Mouse (Mus musculus) spleen, adult 2 months (tissue): ENCODE results near the gene Shroom2. TPM values are rescaled to one million over a fixed set of nuclear protein-coding genes. Genes with fewer than 3 reads are reported as not detected.

Source experiments
- DNase-seq, 2 experiments: peaks; one replicate each; pipeline versions ENCODE4 v3.0.0 to v3.0.0-alpha.2; 2012 to 2021; ENCODE audit warnings: low spot score in 2 of 2, low read depth in 1 of 2
- H3K27ac ChIP-seq: fragments of 200-500 bp; 2 replicates; pipeline ENCODE4 v1.5.1; 2012; ENCODE audit warnings: low read length, inconsistent platforms; ENCODE audit not compliant: insufficient read depth
- H3K27me3 ChIP-seq: fragments of 200-500 bp; 2 replicates; pipeline ENCODE4 v1.6.1; 2012; ENCODE audit warnings: mild to moderate bottlenecking, moderate library complexity, low read length, inconsistent platforms; ENCODE audit not compliant: control insufficient read depth, insufficient read depth
- H3K36me3 ChIP-seq: fragments of 200-500 bp; 2 replicates; pipeline ENCODE4 v1.6.1; 2012; ENCODE audit warnings: mild to moderate bottlenecking, low read length, inconsistent platforms; ENCODE audit not compliant: control insufficient read depth, insufficient read depth
- H3K4me1 ChIP-seq: fragments of 200-500 bp; 2 replicates; pipeline ENCODE4 v1.6.1; 2011; ENCODE audit warnings: inconsistent platforms; ENCODE audit not compliant: control insufficient read depth, insufficient read depth, insufficient read length
- H3K4me3 ChIP-seq: fragments of 200-500 bp; 2 replicates; pipeline ENCODE4 v1.5.1; 2011; ENCODE audit warnings: mild to moderate bottlenecking, inconsistent platforms; ENCODE audit not compliant: insufficient read depth, insufficient read length; ENCODE audit errors: extremely low read depth
- CTCF ChIP-seq: fragments of 200-500 bp; IDR thresholded peaks from 2 replicates; pipeline ENCODE4 v1.5.1; 2011; ENCODE audit warnings: mild to moderate bottlenecking, inconsistent platforms; ENCODE audit not compliant: insufficient read depth, insufficient read length, insufficient replicate concordance; ENCODE audit errors: extremely low read depth
- POLR2A ChIP-seq: fragments of 200-500 bp; IDR thresholded peaks from 2 replicates; pipeline ENCODE4 v1.6.1; 2011; ENCODE audit warnings: low read depth, low read length, inconsistent platforms
- whole genome bisulfite sequencing: fragments of 180-500 bp; shearing (Covaris S2); methylation state at CpG from one replicate; pipeline ENCODE4 v1.1.7; 2018; 5-methylcytosine and 5-hydroxymethylcytosine counted together
- polyA plus RNA-seq: library from polyadenylated mRNA; depleted of rRNA; stranded (reverse); fragments of >200 nt; gene quantifications from 2 replicates; pipeline ENCODE4 v1.2.3, GENCODE M21; 2012

The Shroom2 gene
- polyA plus RNA-seq, 1 experiment: 0.67 TPM

DNA sequence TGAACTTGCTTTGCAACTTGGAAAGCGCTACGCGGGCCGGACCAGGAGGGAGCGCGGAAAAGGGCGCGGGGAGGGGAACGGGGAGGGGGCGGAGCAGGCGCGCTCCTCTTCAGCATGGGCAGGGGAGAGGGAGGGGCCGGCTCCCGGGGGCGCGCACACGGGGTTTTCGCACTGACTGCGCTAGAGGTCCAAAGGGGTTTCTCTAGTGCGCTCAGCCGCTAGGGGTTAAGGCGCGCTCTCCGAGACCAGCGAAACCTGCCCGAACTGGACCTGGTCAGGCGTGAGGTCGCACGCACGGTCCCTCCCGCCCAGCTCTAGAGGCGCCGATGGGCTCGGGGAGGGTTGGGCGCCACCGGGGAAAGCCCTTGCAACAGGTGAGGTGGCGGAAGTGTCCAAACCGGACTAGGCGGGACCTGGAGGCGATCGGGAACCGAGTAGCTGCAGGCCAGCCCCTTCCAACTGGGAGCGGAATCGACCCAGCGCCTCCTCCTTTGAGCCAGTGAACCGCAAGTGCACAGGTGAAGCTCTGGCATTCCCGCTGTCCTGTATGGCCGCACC is 414 bp upstream of the Shroom2 start:
- no peak for DNase-seq
- Histone ChIP-seq H3K27me3 (no peaks in the 10 kb centered on the region; the same call in 1 of the 2 replicates), H3K27ac (no peak overlapping the region), H3K4me1 (no peaks in the 10 kb centered on the region), H3K36me3 (no peaks in the 10 kb centered on the region), H3K4me3 (peak overlapping the region; percentile 23; the same call in 1 of the 2 replicates)
- TF ChIP-seq POLR2A (no peak), CTCF (no peak)
- WGBS: 19% methylated on average over 44 of the region's 48 CpGs

DNA sequence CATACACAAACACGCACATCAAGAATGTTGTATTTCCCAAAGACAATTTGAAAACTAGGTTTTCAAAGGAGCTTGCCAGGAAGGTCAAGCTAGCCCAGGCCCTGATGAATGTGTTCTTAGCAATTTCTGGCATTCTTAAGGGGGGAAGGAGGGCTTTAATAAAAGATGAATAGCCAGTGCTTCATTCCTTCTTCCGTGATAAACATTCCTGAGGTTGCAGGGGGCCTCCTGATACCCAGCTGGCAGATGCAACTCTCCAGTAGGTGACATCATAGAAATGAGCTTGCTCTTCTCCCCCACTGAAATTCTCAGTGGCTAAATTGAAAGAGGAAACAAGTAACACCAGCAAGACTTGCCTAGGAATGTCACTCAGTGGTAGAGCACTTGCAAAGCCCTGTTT is 5.1 kb downstream of the Shroom2 start:
- whole genome bisulfite sequencing: 71% methylated on average over 2 of the region's 2 CpGs
- H3K36me3 ChIP-seq: no peaks in the 10 kb centered on the region
- H3K4me1 ChIP-seq: no peaks in the 10 kb centered on the region

GRCm38 (mm10) chrX:152762855-152763254 is 6.4 kb downstream of the Shroom2 start:
- WGBS: 89% methylated on average over 2 of the region's 2 CpGs
- Histone ChIP-seq H3K4me1 (no peaks in the 10 kb centered on the region), H3K36me3 (no peaks in the 10 kb centered on the region), H3K27ac (no peak overlapping the region), H3K27me3 (no peaks in the 10 kb centered on the region), H3K4me3 (no peak overlapping the region)
- no peak for TF ChIP-seq CTCF
- no peak for DNase-seq

More for the DNA sequence above, 5.1 kb downstream of the Shroom2 start:
- Histone ChIP-seq H3K27ac (no peak overlapping the region), H3K4me3 (no peak overlapping the region), H3K27me3 (no peaks in the 10 kb centered on the region; the same call in 1 of the 2 replicates)
- no peak for DNase-seq
- TF ChIP-seq CTCF: no peak
- TF ChIP-seq POLR2A: no peak

GRCm38 (mm10) chrX:152762437-152762836 is 6.8 kb downstream of the Shroom2 start:
- no peak overlapping the region for H3K27ac ChIP-seq
- 66% methylated on average over 2 of the region's 2 CpGs for WGBS
- H3K27me3 ChIP-seq: no peaks in the 10 kb centered on the region
- H3K4me1 ChIP-seq: no peaks in the 10 kb centered on the region
- TF ChIP-seq POLR2A (no peak), CTCF (no peak)
- no peak overlapping the region for H3K4me3 ChIP-seq
- DNase-seq: no peak
- no peaks in the 10 kb centered on the region for H3K36me3 ChIP-seq

DNA sequence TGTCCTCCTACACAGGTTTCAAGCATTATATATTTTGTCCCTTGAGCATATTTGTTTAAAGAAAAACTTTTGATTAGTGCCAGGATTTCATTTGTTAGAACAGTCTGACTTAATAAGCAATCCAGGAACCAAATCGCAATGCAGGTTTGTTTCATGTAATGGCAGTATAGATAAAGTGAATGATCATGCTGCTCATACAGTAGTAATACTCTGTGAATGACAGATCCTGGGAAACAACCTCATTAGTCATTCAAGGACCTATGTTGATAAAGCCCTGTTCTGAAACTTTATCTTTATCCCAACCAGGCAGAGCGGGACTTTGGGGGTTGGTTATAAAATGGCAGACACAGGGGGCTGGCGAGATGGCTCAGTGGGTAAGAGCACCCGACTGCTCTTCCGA is 13.0 kb downstream of the Shroom2 start:
- Histone ChIP-seq H3K4me3 (no peak overlapping the region), H3K4me1 (no peaks in the 10 kb centered on the region), H3K27ac (no peak overlapping the region), H3K27me3 (no peaks in the 10 kb centered on the region), H3K36me3 (no peaks in the 10 kb centered on the region)
- WGBS: 94% methylated on average over 5 of the region's 5 CpGs
- TF ChIP-seq CTCF (no peak), POLR2A (no peak)
- no peak for DNase-seq

DNA sequence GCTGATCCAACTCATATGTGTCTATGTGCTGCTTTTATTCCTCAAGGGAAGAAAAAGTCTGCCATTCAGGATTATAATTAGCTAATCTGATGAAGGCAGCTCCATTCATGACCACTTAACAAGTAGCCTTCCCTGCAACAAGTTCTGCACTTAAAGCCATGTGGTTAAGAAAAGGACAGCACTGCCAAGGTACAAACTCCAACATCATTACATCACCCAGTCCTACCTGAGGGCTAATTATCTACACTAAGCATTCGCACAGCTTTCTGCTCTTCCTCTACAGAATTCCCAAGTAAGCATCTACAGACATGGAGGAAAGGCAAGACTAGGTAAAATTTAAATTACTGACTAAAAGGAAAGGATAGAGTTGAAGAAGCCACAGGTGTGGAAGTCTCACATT is 13.4 kb downstream of the Shroom2 start:
- H3K27me3 ChIP-seq: no peaks in the 10 kb centered on the region

GRCm38 (mm10) chrX:152745925-152746324 is 23.3 kb downstream of the Shroom2 start:
- Histone ChIP-seq H3K27me3 (no peaks in the 10 kb centered on the region), H3K36me3 (no peaks in the 10 kb centered on the region), H3K27ac (no peak overlapping the region), H3K4me3 (no peak overlapping the region), H3K4me1 (no peaks in the 10 kb centered on the region)
- WGBS: 84% methylated on average over 2 of the region's 2 CpGs
- TF ChIP-seq CTCF: no peak
- TF ChIP-seq POLR2A: no peak
- DNase-seq: no peak

More for the DNA sequence above, 13.4 kb downstream of the Shroom2 start:
- Histone ChIP-seq H3K4me1 (no peaks in the 10 kb centered on the region), H3K4me3 (no peak overlapping the region), H3K36me3 (no peaks in the 10 kb centered on the region), H3K27ac (no peak overlapping the region)
- TF ChIP-seq CTCF: no peak
- no peak for TF ChIP-seq POLR2A
- WGBS: 83% methylated on average over 1 of the region's 1 CpGs
- DNase-seq: no peak
